Mouse (Mus musculus) CH12.LX (cell line): ENCODE measurements around the gene Upf3b.

Experiments
- CTCF ChIP-seq, 2 experiments: IDR thresholded peaks in 1 of 2; conservative IDR thresholded peaks in 1 of 2; 2 replicates each; pipeline ENCODE4 v1.5.1; 2011 to 2012; ENCODE audit warnings: low read depth in 2 of 2, low read length in 2 of 2, improper control_type of control experiment in 1 of 2, inconsistent platforms in 1 of 2, mild to moderate bottlenecking in 1 of 2, moderate library complexity in 1 of 2
- MAFK ChIP-seq: IDR thresholded peaks from 2 replicates; pipeline ENCODE4 v1.6.1; 2011; ENCODE audit warnings: low read length, improper control_type of control experiment; ENCODE audit not compliant: insufficient replicate concordance
- POLR2A ChIP-seq: IDR thresholded peaks from 2 replicates; pipeline ENCODE4 v1.6.1; 2011; ENCODE audit warnings: low read depth, mild to moderate bottlenecking, improper control_type of control experiment, low read length
- POLR2AphosphoS2 ChIP-seq: IDR thresholded peaks from 2 replicates; pipeline ENCODE4 v1.6.1; 2011; ENCODE audit warnings: low read depth, low read length, improper control_type of control experiment
- UBTF ChIP-seq: IDR thresholded peaks from 2 replicates; pipeline ENCODE4 v1.6.1; 2012; ENCODE audit warnings: low read depth, mild to moderate bottlenecking, inconsistent platforms, low read length, improper control_type of control experiment, moderate library complexity
- ZMIZ1 ChIP-seq: IDR thresholded peaks from 2 replicates; pipeline ENCODE4 v1.6.1; 2012; ENCODE audit warnings: low read depth, mild to moderate bottlenecking, inconsistent platforms, low read length, improper control_type of control experiment

DNA sequence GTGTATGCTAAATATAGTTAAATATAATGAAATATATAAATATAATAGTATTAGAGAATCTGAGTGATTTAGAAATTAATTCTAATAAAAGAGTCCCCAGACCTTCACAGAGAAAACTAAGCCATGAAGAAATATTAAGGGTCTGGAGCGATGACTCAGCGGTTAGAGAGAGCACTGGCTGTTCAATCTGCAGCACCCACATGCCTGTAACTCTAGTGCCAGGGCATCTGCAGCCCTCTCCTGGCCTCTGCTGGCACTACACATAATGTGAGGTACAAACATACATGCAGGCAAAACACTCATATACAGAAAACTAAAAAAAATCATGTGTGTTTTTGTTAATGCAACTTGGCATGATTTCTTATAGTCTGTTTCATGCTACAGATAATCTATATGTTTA lies 34.8 kb upstream of the Upf3b start:
- TF ChIP-seq MAFK (peak; percentile 88), POLR2A (no peak), CTCF (conservative IDR thresholded peaks at IDR 0.05 in 1 of 2, IDR thresholded peaks at IDR 0.05 in 1 of 2; ENCODE audit: low read depth in 2 of 2, low read length in 2 of 2) (peak in 1 of 2 experiments; percentile 62; a peak in 2 of 4 replicates), ZMIZ1 (no peak), POLR2AphosphoS2 (no peak), UBTF (no peak)
